Mouse (Mus musculus) granulocyte monocyte progenitor cell, adult 5-6 weeks (primary cell): ENCODE measurements around the gene Man1c1. TPM values are rescaled to one million over a fixed set of nuclear protein-coding genes. Genes with fewer than 3 reads are reported as not detected.

ENCODE experiments used
- ATAC-seq: replicated peaks from 2 replicates; pipeline ENCODE4 v1.8.0; 2016; ENCODE audit warnings: mild to moderate bottlenecking, moderate TSS enrichment, inconsistent platforms; ENCODE audit not compliant: poor library complexity, severe bottlenecking
- total RNA-seq, 2 experiments: library from RNA; stranded (forward) in 1 of 2; stranded (reverse) in 1 of 2; fragments of 200-712, 200-1000 nt in 1 of 2; fragments of >200 nt in 1 of 2; fragmentation: Nextera tagmentation in 1 of 2; gene quantifications; 2 replicates each; pipeline ENCODE4 v1.2.3; 2014 to 2017

The Man1c1 gene
- total RNA-seq, 2 experiments from 2014 or later, result 5.1 to 9.5 TPM

- no peak for ATAC-seq
Observed at GRCm38 (mm10) chr4:134588287-134588686, 115.8 kb downstream of the Man1c1 start.

- ATAC-seq, result no peak
Observed at GRCm38 (mm10) chr4:134587636-134588197, 116.4 kb downstream of the Man1c1 start.

- peak; percentile 38 for ATAC-seq
Observed at GRCm38 (mm10) chr4:134586631-134587030, 117.5 kb downstream of the Man1c1 start.

- peak; percentile 26; the same call in 1 of the 2 replicates for ATAC-seq
Observed at GRCm38 (mm10) chr4:134586126-134586525, 118.0 kb downstream of the Man1c1 start.

- peak; percentile 47; the same call in 1 of the 2 replicates for ATAC-seq
Observed at GRCm38 (mm10) chr4:134583513-134583912, 120.6 kb downstream of the Man1c1 start.

- no peak for ATAC-seq
Observed at GRCm38 (mm10) chr4:134581365-134581764, 122.7 kb downstream of the Man1c1 start.

- ATAC-seq, result no peak
Observed at GRCm38 (mm10) chr4:134580351-134581148, 123.5 kb downstream of the Man1c1 start.

- ATAC-seq, result no peak
Observed at GRCm38 (mm10) chr4:134579620-134580019, 124.5 kb downstream of the Man1c1 start.

- ATAC-seq, result no peak
Observed at GRCm38 (mm10) chr4:134579212-134579611, 124.9 kb downstream of the Man1c1 start.

- ATAC-seq, result no peak
Observed at GRCm38 (mm10) chr4:134578407-134578806, 125.7 kb downstream of the Man1c1 start.

- ATAC-seq, result no peak
Observed at GRCm38 (mm10) chr4:134577281-134577680, 126.8 kb downstream of the Man1c1 start.

GRCm38 (mm10) chr4:134575486-134575885 lies 128.6 kb downstream of the Man1c1 start:
- ATAC-seq, result no peak

GRCm38 (mm10) chr4:134572449-134573300 lies 131.4 kb downstream of the Man1c1 start:
- no peak for ATAC-seq

GRCm38 (mm10) chr4:134570704-134571451 lies 133.2 kb downstream of the Man1c1 start:
- no peak for ATAC-seq

- no peak for ATAC-seq
Observed at GRCm38 (mm10) chr4:134569831-134570230, 134.3 kb downstream of the Man1c1 start.

- ATAC-seq, result no peak
Observed at GRCm38 (mm10) chr4:134569205-134569604, 134.9 kb downstream of the Man1c1 start.

GRCm38 (mm10) chr4:134567377-134568226 lies 136.5 kb downstream of the Man1c1 start:
- ATAC-seq, result no peak

GRCm38 (mm10) chr4:134564093-134564492 lies 140.0 kb downstream of the Man1c1 start:
- no peak for ATAC-seq

- ATAC-seq, result no peak
Observed at GRCm38 (mm10) chr4:134563624-134564023, 140.5 kb downstream of the Man1c1 start.
